29 mouse cellular contexts compared by ENCODE assay signal in genomic region chr2:5144446-5144845, GRCm38 (mm10). TPM values are rescaled to one million over a fixed set of nuclear protein-coding genes. Genes with fewer than 3 reads are reported as not detected.
A peak's percentile ranks its signal among the peaks of the same experiment; 100 is the strongest.
DNase-seq lines count a peak whose midpoint lies in the region; ATAC-seq and TF ChIP-seq lines count a peak whose summit lies in the region.
"Had no signal": no experiment of that assay in that cellular context is flagged by ENCODE, and none has a peak within 500 bp of the region (broad histone marks: within the 10 kb centered on the region; RNA-seq: fewer than 3 reads in every experiment).

No protein-coding gene starts in this region.

- ATAC-seq in limb, embryonic 13.5 days (ENCODE audit: low FRiP score, low read depth), result 0 out of 2 replicates have a peak, but pooled peaks have one; percentile 54
- ATAC-seq in limb, embryonic 14.5 days (ENCODE audit: low FRiP score, low read depth), result no peak
- ATAC-seq: forebrain, embryonic 13.5 days; forebrain, embryonic 16.5 days; hindbrain, embryonic 16.5 days; inflammation-experienced regulatory T-cells, adult 6 months; intestine, embryonic 16.5 days; Patski had no signal

- H3K9ac ChIP-seq in limb, embryonic 13.5 days, result no peak overlapping the region
- no peak overlapping the region for H3K9ac ChIP-seq in limb, embryonic 14.5 days (ENCODE audit: low read depth, low read length, severe bottlenecking)
- H3K9ac ChIP-seq: embryonic facial prominence, embryonic 13.5 days; forebrain, embryonic 13.5 days had no signal

- H3K4me3 ChIP-seq in limb, embryonic 13.5 days, result no peak overlapping the region
- no peak overlapping the region for H3K4me3 ChIP-seq in limb, embryonic 10.5 days
- H3K4me3 ChIP-seq in limb, embryonic 14.5 days (replicated peaks; ENCODE audit: low read length), result no peak overlapping the region
- H3K4me3 ChIP-seq: embryonic facial prominence, embryonic 13.5 days; forebrain, embryonic 10.5 days; forebrain, embryonic 13.5 days; hindbrain, embryonic 10.5 days had no signal

- H3K4me2 ChIP-seq in limb, embryonic 13.5 days (replicated peaks), result no peak overlapping the region
- H3K4me2 ChIP-seq in limb, embryonic 14.5 days (replicated peaks; ENCODE audit: low read depth, low read length, severe bottlenecking), result no peak overlapping the region
- H3K4me2 ChIP-seq: embryonic facial prominence, embryonic 13.5 days; forebrain, embryonic 13.5 days; heart, embryonic 11.5 days had no signal

- peaks cover 3% of the 10 kb centered on the region; the same call in 1 of the 2 replicates for H3K4me1 ChIP-seq in limb, embryonic 13.5 days
- H3K4me1 ChIP-seq in limb, embryonic 10.5 days, result peaks cover 10% of the 10 kb centered on the region
- no peaks in the 10 kb centered on the region for H3K4me1 ChIP-seq in limb, embryonic 14.5 days (ENCODE audit: control insufficient read depth, insufficient read depth, low read length)
- H3K4me1 ChIP-seq: forebrain, embryonic 13.5 days had no signal

- DNase-seq in heart, adult 11 months, result peak; percentile 24
- DNase-seq in heart, postnatal 10 days, result no peak
- no peak for DNase-seq in limb, embryonic 10.5 days (ENCODE audit: low spot score)
- peak; percentile 27 for DNase-seq in limb, embryonic 14.5 days (ENCODE audit: low spot score)
- no peak for DNase-seq in adrenal gland, adult 2 months
- DNase-seq: adrenal gland, postnatal 14 days; B cell, adult 2 months; cerebellum, adult 11 months; cerebellum, adult 2 months; cerebellum, adult 9-11 months; cerebellum, postnatal 25 days; gastrocnemius, postnatal 10 days; gastrocnemius, postnatal 36 days; heart, postnatal 36 days had no signal

- no peaks in the 10 kb centered on the region for H3K36me3 ChIP-seq in limb, embryonic 13.5 days
- no peaks in the 10 kb centered on the region for H3K36me3 ChIP-seq in limb, embryonic 10.5 days
- H3K36me3 ChIP-seq in limb, embryonic 14.5 days (ENCODE audit: control insufficient read depth, insufficient read depth, low read length), result no peaks in the 10 kb centered on the region
- H3K36me3 ChIP-seq: embryonic facial prominence, embryonic 13.5 days; forebrain, embryonic 10.5 days; G1E; hindbrain, embryonic 10.5 days had no signal

- no peaks in the 10 kb centered on the region for H3K9me3 ChIP-seq in limb, embryonic 13.5 days
- H3K9me3 ChIP-seq in limb, embryonic 10.5 days (replicated peaks), result no peaks in the 10 kb centered on the region
- H3K9me3 ChIP-seq in limb, embryonic 14.5 days (ENCODE audit: control insufficient read depth, low read length), result no peaks in the 10 kb centered on the region
- H3K9me3 ChIP-seq: embryonic facial prominence, embryonic 13.5 days; forebrain, embryonic 10.5 days; forebrain, embryonic 13.5 days; hindbrain, embryonic 10.5 days had no signal

- intact Hi-C loops in heart, postnatal 10 days (cut with DNase I), result no loop called here

- H3K27me3 ChIP-seq in limb, embryonic 13.5 days, result peaks cover 13% of the 10 kb centered on the region
- no peaks in the 10 kb centered on the region for H3K27me3 ChIP-seq in limb, embryonic 10.5 days (ENCODE audit: low read depth, poor library complexity, severe bottlenecking)
- H3K27me3 ChIP-seq in limb, embryonic 14.5 days (ENCODE audit: control insufficient read depth, insufficient read depth, low read length), result no peaks in the 10 kb centered on the region
- H3K27me3 ChIP-seq: CH12.LX had no signal

- 38% methylated on average over 6 of the region's 6 CpGs for WGBS in limb, embryonic 13.5 days
- 62% methylated on average over 6 of the region's 6 CpGs for WGBS in limb, embryonic 10.5 days
- 36% methylated on average over 6 of the region's 6 CpGs for WGBS in limb, embryonic 14.5 days

- H3K27ac ChIP-seq in limb, embryonic 13.5 days, result no peak overlapping the region
- H3K27ac ChIP-seq in limb, embryonic 10.5 days, result no peak overlapping the region
- H3K27ac ChIP-seq in limb, embryonic 14.5 days (replicated peaks; ENCODE audit: low read depth, low read length), result no peak overlapping the region
- H3K27ac ChIP-seq: embryonic facial prominence, embryonic 13.5 days; forebrain, embryonic 10.5 days; forebrain, embryonic 13.5 days; hindbrain, embryonic 10.5 days had no signal

- TF ChIP-seq POLR2A in limb, embryonic 14.5 days (IDR thresholded peaks at IDR 0.05; ENCODE audit: borderline replicate concordance, extremely low read depth, insufficient read depth, insufficient read length), result no peak

RNA-seq across cellular contexts. Expression of gene Ccdc3, which starts 6.9 kb away (rescaled TPM):
- total RNA-seq in heart, postnatal 10 days (2021), result 1 to 10 TPM; 8.2 to 8.6 TPM
- polyA plus RNA-seq in limb, embryonic 13.5 days (2015; fragmentation: Nextera tagmentation; extraction: Ambion mirVana), result 6.7 and 7.7 TPM in 2 replicates
- 1.4 and 4.0 TPM in 2 replicates for polyA plus RNA-seq in limb, embryonic 10.5 days (2016; fragmentation: Nextera tagmentation; extraction: Ambion mirVana)
- polyA plus RNA-seq in limb, embryonic 14.5 days (2012; rRNA removed), result 11.5 and 12.8 TPM in 2 replicates
- polyA plus RNA-seq in limb, embryonic 14.5 days (2014; fragmentation: Nextera tagmentation; extraction: Ambion mirVana), result 15.4 and 16.0 TPM in 2 replicates
- total RNA-seq in adrenal gland, adult 2 months (2021), result 10 to 100 TPM; 12.9 to 20.5 TPM
- polyA plus RNA-seq in adrenal gland, adult 2 months (2012; rRNA removed), result 11.3 and 20.7 TPM in 2 replicates
- total RNA-seq: CH12.LX; common myeloid progenitor, adult 5-6 weeks; G1E; granulocyte monocyte progenitor cell, adult 5-6 weeks had no signal
- polyA plus RNA-seq: G1E; inflammation-experienced regulatory T-cells, adult 6 months had no signal

Comparison
In these comparisons a context has a peak if more than half of its experiments do, and no peak if none do; other contexts are left out.
1. DNase-seq: peak in heart, adult 11 months (single experiment) and limb, embryonic 14.5 days (single experiment); none in heart, postnatal 10 days (0 of 2), limb, embryonic 10.5 days (single experiment) and adrenal gland, adult 2 months (single experiment).